Mouse (Mus musculus) thymus, postnatal 0 days (tissue): ENCODE data around the gene Ubr4. TPM values are rescaled to one million over a fixed set of nuclear protein-coding genes. Genes with fewer than 3 reads are reported as not detected.
"Not testable (repeated sequence)": the region's sequence is repeated elsewhere in the genome, so short reads cannot be mapped to it uniquely, and the experiment has no call there.

Experiments
- DNase-seq: peaks from one replicate; pipeline ENCODE4 v3.0.0-alpha.2; 2015; ENCODE audit warnings: low spot score
- polyA plus RNA-seq: library from polyadenylated mRNA; unstranded; fragments of >200 nt; fragmentation: Nextera tagmentation; extraction: Ambion mirVana; gene quantifications from 2 replicates; pipeline ENCODE4 v1.2.1, GENCODE M21; 2015

Ubr4 gene
- polyA plus RNA-seq, 1 experiment from 2014 or later = 50.7 TPM

- DNase-seq = no peak
These were observed 423 bp downstream of the Ubr4 start for GRCm38 (mm10) chr4:139352832-139353231.

DNA sequence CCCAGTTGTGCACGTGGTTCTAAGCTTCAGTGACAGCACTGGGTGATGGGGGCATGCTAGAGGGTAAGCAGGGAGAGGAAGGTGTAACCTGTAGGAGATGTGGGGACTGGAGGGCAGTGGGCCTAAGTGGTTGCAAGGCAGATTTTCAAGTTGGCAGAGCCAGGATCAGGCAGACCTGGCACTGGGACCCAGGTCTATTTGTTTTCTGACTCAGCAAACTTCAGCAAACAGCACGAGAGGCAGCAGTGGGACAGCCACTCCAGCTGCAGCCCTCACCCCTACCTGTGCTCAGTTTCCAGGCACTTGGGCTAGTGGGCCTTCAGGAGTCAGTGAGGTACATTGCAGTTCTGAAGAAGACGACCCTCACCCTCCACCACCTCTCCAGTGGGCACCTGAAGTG, 4.8 kb downstream of the Ubr4 start:
- DNase-seq = no peak

GRCm38 (mm10) chr4:139360761-139361548, 8.5 kb downstream of the Ubr4 start:
- no peak for DNase-seq

GRCm38 (mm10) chr4:139367336-139367735, 14.9 kb downstream of the Ubr4 start:
- no peak for DNase-seq

- DNase-seq = no peak
These were observed 15.6 kb downstream of the Ubr4 start for GRCm38 (mm10) chr4:139368038-139368437.

DNA sequence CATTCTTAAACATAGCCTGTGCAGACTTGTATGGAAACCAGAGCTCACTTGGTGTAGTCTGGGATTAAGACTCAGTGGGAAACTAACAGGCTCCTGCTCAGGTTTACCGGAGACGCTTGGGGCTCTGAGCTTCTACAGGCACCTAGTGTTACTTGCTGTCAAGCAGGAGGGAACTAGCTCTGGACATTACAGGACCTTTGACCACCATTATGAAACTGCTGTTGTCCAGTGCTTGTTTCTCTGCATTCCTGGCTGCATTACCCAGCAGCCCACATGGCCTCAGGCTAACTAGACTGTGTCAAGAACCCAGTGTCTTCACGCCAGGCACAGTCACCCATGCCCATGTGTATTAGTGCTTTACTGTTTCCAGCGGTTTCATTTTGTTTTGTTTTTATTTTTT, 20.7 kb downstream of the Ubr4 start:
- DNase-seq = no peak

- DNase-seq = no peak
These were observed 21.1 kb downstream of the Ubr4 start for GRCm38 (mm10) chr4:139373531-139373930.

GRCm38 (mm10) chr4:139379719-139380118, 27.3 kb downstream of the Ubr4 start:
- no peak for DNase-seq

DNA sequence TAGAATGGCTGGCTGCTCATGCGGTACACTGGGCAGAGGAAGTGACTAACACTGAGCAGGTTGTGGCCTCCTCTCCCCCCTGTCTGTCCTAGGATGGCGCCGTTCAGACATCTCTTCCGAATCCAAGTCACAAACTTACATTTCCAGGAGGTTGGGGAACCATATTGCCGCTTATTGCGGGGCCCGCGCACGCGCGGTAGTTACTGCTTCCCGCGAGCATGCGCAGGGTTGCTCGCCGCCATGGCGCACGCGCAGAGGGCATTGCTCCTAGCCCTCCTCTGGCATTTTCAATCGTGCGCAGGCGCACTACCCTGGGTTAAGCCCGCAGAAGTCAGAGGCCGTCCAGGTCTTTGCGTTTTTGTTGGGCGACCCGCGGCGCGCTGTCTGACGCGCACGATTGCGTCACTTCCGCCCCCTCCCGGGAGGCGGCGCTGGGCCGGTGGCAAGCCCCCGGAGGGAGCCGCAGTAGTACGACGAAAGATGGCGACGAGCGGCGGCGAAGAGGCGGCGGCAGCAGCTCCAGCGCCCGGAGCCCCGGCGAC, 27.9 kb downstream of the Ubr4 start:
- peak; percentile 100 for DNase-seq

DNA sequence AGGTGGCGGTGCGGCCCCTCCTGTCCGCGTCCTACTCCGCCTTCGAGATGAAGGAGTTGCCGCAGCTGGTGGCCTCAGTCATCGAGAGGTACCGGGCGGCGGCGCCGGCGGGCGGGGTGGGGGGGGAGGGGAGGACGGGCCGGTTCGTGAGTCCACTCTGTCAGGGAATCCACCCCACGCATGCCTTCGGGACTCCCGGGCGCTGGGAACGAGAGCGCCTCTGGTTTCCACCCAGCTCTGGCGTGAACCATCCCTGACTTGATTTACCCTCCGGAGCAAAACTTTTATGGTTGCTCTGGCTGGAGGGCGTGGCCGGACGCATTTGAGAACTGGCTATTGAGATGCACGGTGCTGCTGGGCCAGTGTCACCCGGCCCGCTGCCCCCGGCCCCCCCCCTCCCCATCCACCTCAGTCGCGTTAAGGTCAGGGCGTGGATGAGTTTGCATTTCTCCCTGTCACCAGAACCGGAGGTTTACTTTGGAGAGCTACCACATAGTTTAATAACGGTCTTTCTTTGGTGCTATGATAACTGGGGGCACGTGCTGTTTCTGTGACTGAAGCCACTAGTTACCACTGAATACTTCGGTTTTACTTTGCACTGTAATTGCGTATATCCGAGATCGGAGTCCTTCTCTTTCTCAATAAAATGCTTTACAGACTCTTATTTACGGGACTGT, 28.5 kb downstream of the Ubr4 start:
- peak; percentile 7 for DNase-seq

DNA sequence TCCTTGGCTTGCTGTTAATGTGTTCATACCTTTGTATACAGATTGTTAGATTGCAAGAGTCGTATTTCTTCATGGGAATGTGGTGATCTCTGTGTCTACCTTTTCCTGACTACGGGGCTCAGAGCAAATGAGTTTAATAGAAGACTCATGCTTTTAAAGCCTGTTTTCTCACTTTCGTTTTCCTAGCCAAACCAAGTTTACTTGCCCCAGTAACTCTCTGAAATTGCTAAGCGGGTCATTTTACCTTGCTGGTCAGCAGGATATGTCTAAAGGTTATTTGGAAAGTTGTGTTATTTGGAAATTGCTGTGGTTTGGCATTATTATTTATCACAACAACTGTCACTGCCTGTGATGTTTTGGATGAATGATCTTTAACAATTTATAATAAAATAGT, 29.0 kb downstream of the Ubr4 start:
- DNase-seq = no peak

DNA sequence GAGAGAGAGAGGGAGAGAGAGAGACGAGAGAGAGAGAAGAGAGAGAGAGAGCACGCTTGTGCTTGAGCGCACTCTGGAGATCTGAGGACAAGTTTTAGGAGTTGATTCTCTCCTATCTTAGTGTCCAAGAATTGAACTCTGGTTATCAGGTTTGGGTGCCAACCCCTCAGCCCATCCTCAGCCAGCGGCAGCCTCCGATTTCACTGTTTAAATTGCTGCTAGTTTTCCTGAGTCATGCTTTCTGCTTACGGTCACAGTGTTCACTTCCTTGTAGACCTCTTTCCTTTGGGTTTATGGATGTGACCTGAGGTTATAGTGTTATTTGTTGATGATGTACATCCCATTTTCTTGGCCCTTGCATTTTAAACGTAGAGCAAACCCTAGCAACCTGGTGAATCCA, 29.8 kb downstream of the Ubr4 start:
- no peak for DNase-seq

DNA sequence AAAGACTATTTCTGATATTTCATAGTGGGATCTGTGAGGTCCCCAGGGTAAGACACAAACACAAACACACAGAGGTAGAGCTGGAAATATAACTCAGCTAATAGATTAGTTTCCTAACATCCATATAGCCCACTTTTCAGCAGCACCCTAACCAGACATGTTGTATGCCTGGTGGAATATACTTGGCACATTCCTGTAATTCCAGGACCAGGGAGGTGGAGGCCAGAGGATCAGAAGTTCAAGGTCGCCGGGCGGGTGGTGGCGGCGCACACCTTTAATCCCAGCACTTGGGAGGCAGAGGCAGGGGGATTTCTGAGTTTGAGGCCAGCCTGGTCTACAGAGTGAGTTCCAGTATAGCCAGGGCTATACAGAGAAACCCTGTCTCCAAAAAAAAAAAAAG, 33.4 kb downstream of the Ubr4 start:
- DNase-seq = not testable (repeated sequence)

DNA sequence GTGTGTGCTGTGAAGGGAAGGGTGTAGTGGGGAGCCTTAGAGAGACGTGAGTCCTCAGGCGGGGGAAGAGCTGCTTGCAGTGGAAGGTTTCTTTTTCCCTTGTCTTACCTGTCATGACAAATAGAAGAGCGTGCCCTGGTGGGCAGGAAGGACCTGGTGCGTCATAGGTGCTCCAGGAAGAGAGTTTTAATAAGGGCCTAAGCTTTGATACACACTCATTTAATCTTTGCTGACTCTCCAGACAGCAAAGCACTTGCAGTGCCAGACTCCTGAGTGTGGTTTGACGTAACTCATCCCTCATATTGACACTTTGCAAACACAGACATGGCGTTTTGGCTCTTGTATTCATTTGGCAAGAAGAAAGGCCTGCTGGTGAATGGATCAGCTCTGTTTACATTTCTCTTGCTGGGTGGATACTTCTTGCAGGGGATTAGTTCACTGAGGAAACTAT, 34.5 kb downstream of the Ubr4 start:
- DNase-seq = no peak

DNA sequence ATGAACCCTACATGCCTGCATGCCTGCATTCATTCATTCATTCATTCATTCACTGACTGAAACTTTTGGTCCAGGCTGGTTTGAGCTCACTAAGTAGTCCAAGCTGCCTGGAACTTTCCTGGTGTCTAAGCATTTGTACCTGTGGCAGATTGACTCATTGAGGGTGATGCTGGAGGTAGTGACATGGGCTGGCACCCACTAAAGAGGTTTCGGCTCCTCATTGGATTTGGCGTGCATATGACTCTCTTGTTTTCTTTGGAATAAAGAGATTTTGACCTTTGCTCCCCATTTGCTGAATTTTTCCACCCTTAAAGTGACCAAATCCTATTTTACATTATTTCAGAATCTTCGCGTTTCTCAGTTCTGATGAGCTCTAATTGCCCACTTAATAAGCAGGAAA, 37.1 kb downstream of the Ubr4 start:
- DNase-seq = no peak

DNA sequence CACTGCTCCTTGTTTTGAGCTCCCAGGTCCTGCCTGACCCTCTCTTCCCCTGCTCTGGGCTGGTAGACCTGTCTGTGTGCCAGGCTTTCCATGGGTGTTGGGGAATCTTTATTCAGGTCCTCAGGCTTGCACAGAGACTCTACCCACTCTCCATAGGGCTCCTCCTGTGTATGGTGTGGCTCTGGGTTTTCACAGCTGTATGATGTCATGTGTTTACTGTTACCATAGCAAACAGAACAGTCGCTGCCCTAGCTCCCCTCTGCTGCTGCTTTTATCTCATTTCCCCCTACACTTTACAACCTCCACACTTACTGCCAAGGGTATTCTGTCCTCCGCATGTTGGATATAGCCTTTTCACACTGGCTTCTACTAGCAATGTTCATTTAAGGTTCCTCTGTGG, 43.0 kb downstream of the Ubr4 start:
- no peak for DNase-seq

GRCm38 (mm10) chr4:139400487-139400886, 48.1 kb downstream of the Ubr4 start:
- no peak for DNase-seq

DNA sequence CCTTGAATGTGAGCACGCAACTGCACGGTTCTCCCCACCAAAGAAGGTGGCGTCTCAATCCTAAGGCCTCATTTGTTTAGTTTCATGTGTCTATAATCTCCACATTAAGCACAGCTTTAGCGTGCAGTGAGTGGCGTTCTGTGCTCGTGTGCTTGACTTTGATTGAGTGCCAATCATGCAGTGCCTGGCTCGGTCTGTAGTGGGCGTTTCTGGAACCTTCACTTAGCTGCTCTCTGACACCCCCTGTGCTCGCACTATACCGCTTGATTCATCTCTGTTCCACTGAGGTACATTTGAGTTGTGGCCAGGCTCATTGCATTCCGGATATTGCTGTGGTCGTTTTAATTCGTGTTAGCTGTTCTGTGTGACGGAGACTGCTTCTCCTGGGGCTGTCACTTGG, 50.8 kb downstream of the Ubr4 start:
- no peak for DNase-seq

DNA sequence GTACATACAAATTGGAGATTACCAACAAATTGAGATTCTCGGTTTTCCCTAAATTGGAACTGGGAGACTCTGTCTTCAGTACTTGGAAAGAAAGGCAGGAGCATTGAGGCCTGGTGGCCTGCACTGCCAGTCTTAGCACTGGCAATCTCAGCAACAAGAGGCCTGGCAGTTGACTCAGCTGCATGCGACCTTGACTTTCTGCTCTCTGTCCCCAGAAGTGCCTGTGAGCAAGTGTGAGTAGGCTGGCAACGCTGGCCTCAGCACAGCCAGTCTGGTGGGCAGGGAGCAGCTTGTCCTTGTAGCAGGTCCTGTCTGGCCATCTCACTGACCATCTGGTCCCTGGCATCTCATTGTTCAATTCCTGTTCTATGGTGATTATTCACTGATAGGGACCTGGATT, 58.9 kb downstream of the Ubr4 start:
- DNase-seq = no peak

DNA sequence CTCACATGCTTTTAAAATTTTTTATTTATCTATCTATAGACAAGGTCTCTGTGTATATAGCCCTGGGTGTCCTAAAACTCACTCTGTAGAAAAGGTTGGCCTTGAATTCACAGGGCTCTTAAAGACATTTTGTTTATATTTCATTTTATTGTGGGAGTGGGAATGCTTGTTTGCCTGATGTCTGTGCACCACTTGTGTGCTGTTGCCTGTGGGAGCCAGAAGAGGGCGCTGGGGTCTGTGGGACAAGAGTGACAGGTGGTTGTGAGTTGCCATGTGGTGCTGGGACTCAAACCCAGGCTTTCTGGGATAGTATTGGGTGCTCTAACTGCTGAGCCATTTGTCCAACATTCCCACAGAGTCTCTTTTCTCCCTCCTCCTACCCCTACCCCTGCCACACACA, 65.5 kb downstream of the Ubr4 start:
- DNase-seq = no peak

DNA sequence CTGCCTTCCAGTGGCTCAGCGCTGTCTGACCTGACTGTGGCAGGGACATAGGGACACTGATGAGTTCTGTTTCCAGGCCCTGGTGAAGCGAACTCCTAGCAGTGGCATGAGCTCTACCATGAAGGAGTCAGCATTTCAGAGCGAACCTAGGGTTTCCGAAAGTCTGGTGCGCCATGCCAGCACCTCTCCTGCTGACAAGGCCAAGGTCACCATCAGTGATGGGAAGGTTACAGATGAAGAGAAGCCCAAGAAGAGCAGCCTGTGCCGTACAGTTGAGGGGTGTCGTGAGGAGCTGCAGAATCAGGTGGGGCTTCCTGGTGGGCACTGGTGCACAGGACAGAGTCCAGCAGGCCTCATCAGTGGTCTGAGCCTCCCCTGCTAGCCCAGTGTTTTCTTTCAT, 69.2 kb downstream of the Ubr4 start:
- DNase-seq = no peak

GRCm38 (mm10) chr4:139422409-139422808, 70.0 kb downstream of the Ubr4 start:
- DNase-seq = no peak

DNA sequence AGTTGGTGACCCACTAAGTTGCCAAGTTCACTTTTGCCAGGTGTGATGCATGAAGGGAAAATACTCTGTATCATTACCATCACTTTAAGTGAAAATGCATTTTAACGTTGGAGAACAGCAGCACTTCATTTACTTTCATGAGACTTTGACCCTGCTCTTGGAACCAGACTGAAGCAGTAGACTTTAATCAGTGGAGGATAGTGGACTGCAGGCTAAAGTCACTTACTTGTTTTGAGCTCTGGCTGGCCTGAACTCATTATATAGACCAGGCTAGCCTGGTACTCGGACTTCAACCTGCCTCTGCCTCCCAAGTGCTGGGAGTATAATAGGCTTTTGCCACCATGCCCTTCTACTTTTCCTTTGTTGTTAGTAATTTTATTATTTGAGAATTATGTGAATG, 70.9 kb downstream of the Ubr4 start:
- DNase-seq = no peak
